Mouse (Mus musculus): ENCODE results near the gene Trub1. TPM values are rescaled to one million over a fixed set of nuclear protein-coding genes. Genes with fewer than 3 reads are reported as not detected.

The Trub1 gene
- polyA plus RNA-seq, 1 experiment: 5.4 TPM

GRCm38 (mm10) chr19:57413170-57413569 lies 39.5 kb upstream of the Trub1 start:
- Histone ChIP-seq H3ac (ENCODE audit: control insufficient read depth, insufficient read length, low read depth) (no peak overlapping the region), H3K79me2 (ENCODE audit: control insufficient read depth, insufficient read depth) (no peaks in the 10 kb centered on the region), H3K79me3 (ENCODE audit: low read depth) (no peaks in the 10 kb centered on the region), H3K36me3 (ENCODE audit: control insufficient read depth, insufficient read depth) (no peaks in the 10 kb centered on the region), H3K27me3 (ENCODE audit: control insufficient read depth, insufficient read depth, insufficient read length) (peaks cover 8% of the 10 kb centered on the region), H3K4me3 (ENCODE audit: insufficient read depth, poor library complexity, severe bottlenecking) (no peak overlapping the region)
- TF ChIP-seq MYOG (IDR thresholded peaks at IDR 0.05; ENCODE audit: control insufficient read depth, extremely low read depth, insufficient read length): no peak
- TF ChIP-seq CTCF (IDR thresholded peaks at IDR 0.05; ENCODE audit: control insufficient read depth, insufficient read depth, insufficient read length): no peak
- TF ChIP-seq FOSL1 (IDR thresholded peaks at IDR 0.05; ENCODE audit: insufficient read depth, low read length, poor library complexity, severe bottlenecking): no peak
- TF ChIP-seq MYOD1 (IDR thresholded peaks at IDR 0.05; ENCODE audit: control insufficient read depth, insufficient read length, low read depth): no peak
- TF ChIP-seq CEBPB (IDR thresholded peaks at IDR 0.05; ENCODE audit: low read depth): no peak
- TF ChIP-seq MAX (IDR thresholded peaks at IDR 0.05): no peak
- no peak for TF ChIP-seq USF1 (IDR thresholded peaks at IDR 0.05; ENCODE audit: low read depth)

GRCm38 (mm10) chr19:57413918-57414317 lies 38.8 kb upstream of the Trub1 start:
- H3ac ChIP-seq (ENCODE audit: control insufficient read depth, insufficient read length, low read depth): no peak overlapping the region
- H3K36me3 ChIP-seq (ENCODE audit: control insufficient read depth, insufficient read depth): no peaks in the 10 kb centered on the region
- H3K27me3 ChIP-seq (ENCODE audit: control insufficient read depth, insufficient read depth, insufficient read length): peaks cover 8% of the 10 kb centered on the region
- TF ChIP-seq FOSL1 (IDR thresholded peaks at IDR 0.05; ENCODE audit: insufficient read depth, low read length, poor library complexity, severe bottlenecking) (no peak), MYOD1 (IDR thresholded peaks at IDR 0.05; ENCODE audit: control insufficient read depth, insufficient read length, low read depth) (no peak), MYOG (IDR thresholded peaks at IDR 0.05; ENCODE audit: control insufficient read depth, extremely low read depth, insufficient read length) (no peak), MAX (IDR thresholded peaks at IDR 0.05) (no peak), USF1 (IDR thresholded peaks at IDR 0.05; ENCODE audit: low read depth) (no peak), CTCF (IDR thresholded peaks at IDR 0.05; ENCODE audit: control insufficient read depth, insufficient read depth, insufficient read length) (no peak), CEBPB (IDR thresholded peaks at IDR 0.05; ENCODE audit: low read depth) (no peak)
- H3K79me3 ChIP-seq (ENCODE audit: low read depth): no peaks in the 10 kb centered on the region
- H3K79me2 ChIP-seq (ENCODE audit: control insufficient read depth, insufficient read depth): no peaks in the 10 kb centered on the region
- no peak overlapping the region for H3K4me3 ChIP-seq (ENCODE audit: insufficient read depth, poor library complexity, severe bottlenecking)

- TF ChIP-seq MAX (IDR thresholded peaks at IDR 0.05) (no peak), MYOD1 (IDR thresholded peaks at IDR 0.05; ENCODE audit: control insufficient read depth, insufficient read length, low read depth) (no peak), CEBPB (IDR thresholded peaks at IDR 0.05; ENCODE audit: low read depth) (no peak), CTCF (IDR thresholded peaks at IDR 0.05; ENCODE audit: control insufficient read depth, insufficient read depth, insufficient read length) (no peak), USF1 (IDR thresholded peaks at IDR 0.05; ENCODE audit: low read depth) (no peak), FOSL1 (IDR thresholded peaks at IDR 0.05; ENCODE audit: insufficient read depth, low read length, poor library complexity, severe bottlenecking) (no peak), MYOG (IDR thresholded peaks at IDR 0.05; ENCODE audit: control insufficient read depth, extremely low read depth, insufficient read length) (no peak)
- Histone ChIP-seq H3K79me3 (ENCODE audit: low read depth) (no peaks in the 10 kb centered on the region), H3ac (ENCODE audit: control insufficient read depth, insufficient read length, low read depth) (no peak overlapping the region), H3K27me3 (ENCODE audit: control insufficient read depth, insufficient read depth, insufficient read length) (peaks cover 8% of the 10 kb centered on the region), H3K36me3 (ENCODE audit: control insufficient read depth, insufficient read depth) (no peaks in the 10 kb centered on the region), H3K79me2 (ENCODE audit: control insufficient read depth, insufficient read depth) (no peaks in the 10 kb centered on the region), H3K4me3 (ENCODE audit: insufficient read depth, poor library complexity, severe bottlenecking) (no peak overlapping the region)
Observed at GRCm38 (mm10) chr19:57415031-57415807, 37.5 kb upstream of the Trub1 start.

GRCm38 (mm10) chr19:57417800-57418580 lies 34.7 kb upstream of the Trub1 start:
- no peaks in the 10 kb centered on the region for H3K79me3 ChIP-seq (ENCODE audit: low read depth)
- no peak for TF ChIP-seq FOSL1 (IDR thresholded peaks at IDR 0.05; ENCODE audit: insufficient read depth, low read length, poor library complexity, severe bottlenecking)
- no peak for TF ChIP-seq CEBPB (IDR thresholded peaks at IDR 0.05; ENCODE audit: low read depth)
- TF ChIP-seq USF1 (IDR thresholded peaks at IDR 0.05; ENCODE audit: low read depth): no peak
- TF ChIP-seq CTCF (IDR thresholded peaks at IDR 0.05; ENCODE audit: control insufficient read depth, insufficient read depth, insufficient read length): no peak
- no peak for TF ChIP-seq MYOG (IDR thresholded peaks at IDR 0.05; ENCODE audit: control insufficient read depth, extremely low read depth, insufficient read length)
- peaks cover 11% of the 10 kb centered on the region for H3K27me3 ChIP-seq (ENCODE audit: control insufficient read depth, insufficient read depth, insufficient read length)

GRCm38 (mm10) chr19:57423402-57423801 lies 29.3 kb upstream of the Trub1 start:
- Histone ChIP-seq H3K79me3 (ENCODE audit: low read depth) (no peaks in the 10 kb centered on the region), H3K79me2 (ENCODE audit: control insufficient read depth, insufficient read depth) (no peaks in the 10 kb centered on the region), H3ac (ENCODE audit: control insufficient read depth, insufficient read length, low read depth) (no peak overlapping the region), H3K4me3 (ENCODE audit: insufficient read depth, poor library complexity, severe bottlenecking) (no peak overlapping the region), H3K27me3 (ENCODE audit: control insufficient read depth, insufficient read depth, insufficient read length) (peaks cover 14% of the 10 kb centered on the region), H3K36me3 (ENCODE audit: control insufficient read depth, insufficient read depth) (no peaks in the 10 kb centered on the region)
- TF ChIP-seq MAX (IDR thresholded peaks at IDR 0.05) (no peak), MYOG (IDR thresholded peaks at IDR 0.05; ENCODE audit: control insufficient read depth, extremely low read depth, insufficient read length) (no peak)

More at GRCm38 (mm10) chr19:57417800-57418580, 34.7 kb upstream of the Trub1 start:
- H3K79me2 ChIP-seq (ENCODE audit: control insufficient read depth, insufficient read depth): no peaks in the 10 kb centered on the region
- no peaks in the 10 kb centered on the region for H3K36me3 ChIP-seq (ENCODE audit: control insufficient read depth, insufficient read depth)
- no peak overlapping the region for H3ac ChIP-seq (ENCODE audit: control insufficient read depth, insufficient read length, low read depth)
- no peak overlapping the region for H3K4me3 ChIP-seq (ENCODE audit: insufficient read depth, poor library complexity, severe bottlenecking)
